Mouse (Mus musculus): ENCODE data around the gene Hsd17b14.

Hsd17b14 gene

GRCm38 (mm10) chr7:45598960-45599879 lies 44.5 kb downstream of the Hsd17b14 start:
- no peak for DNase-seq (ENCODE audit: extremely low spot score)

DNA sequence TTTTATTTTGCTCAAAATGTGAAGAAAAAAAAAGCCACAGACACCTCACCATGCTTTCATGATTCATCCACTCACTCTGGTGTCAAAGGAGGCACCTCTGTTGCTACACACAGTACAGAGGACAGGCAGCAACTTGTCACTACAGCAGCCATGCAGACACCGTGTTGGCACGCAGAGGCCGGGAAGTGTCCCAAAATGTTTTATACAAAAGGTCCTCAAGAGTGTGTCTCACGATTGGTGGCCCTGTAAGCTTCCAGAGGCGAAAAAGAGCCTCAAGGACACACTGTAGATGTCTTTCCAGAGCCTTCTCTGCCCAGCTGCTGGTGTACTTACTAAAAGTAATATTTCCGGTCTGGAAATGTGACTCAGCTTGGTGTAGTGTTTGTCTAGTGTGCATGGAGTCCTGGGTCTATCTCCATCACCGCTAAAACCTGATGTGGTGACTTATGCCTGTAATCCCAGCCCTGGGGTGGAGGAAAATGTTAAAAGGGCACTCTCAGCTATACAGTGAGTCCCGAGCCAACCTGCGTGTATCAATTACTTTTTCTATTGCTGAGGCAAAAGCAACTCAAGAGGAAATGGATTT lies 51.1 kb downstream of the Hsd17b14 start:
- no peak for DNase-seq (ENCODE audit: extremely low spot score)

DNA sequence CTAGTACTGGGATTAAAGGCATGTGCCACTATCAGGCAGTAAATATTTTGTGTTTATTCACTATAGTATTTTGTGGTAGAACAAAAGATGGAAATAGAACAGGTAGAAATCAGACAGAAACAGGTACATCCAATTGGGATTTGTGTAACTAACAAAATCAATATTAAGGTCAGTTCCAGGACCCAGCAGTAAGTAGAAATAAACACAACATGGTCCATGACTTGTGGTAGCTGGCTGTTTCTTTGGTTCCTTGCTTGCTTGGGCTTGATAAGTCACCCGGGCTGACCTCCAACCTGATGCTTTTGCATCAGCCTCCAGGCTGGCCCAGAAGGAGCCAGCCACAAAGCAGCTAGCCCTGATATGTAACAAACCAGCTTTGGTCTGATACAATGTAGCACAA lies 54.8 kb downstream of the Hsd17b14 start:
- no peak for DNase-seq (ENCODE audit: extremely low spot score)

DNA sequence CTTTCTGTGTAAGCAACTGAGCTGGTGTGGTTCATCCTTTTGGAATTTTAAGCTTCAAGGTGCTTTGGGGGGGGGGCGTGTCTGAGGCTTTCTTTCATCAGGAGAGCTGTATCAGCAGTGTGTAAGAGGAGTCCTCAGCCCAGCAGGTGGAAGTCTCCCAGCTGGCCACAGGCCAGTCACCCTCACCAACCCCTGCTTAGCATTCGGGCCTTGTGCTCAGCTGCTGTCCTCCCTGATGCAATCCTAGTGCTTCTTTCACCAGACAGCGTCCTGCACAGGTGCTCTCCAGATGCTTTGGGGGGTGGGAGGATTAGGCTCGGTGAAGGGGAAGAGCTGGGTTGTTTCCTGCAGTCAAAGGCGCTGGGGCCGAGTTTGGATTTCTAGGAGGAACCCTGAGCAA lies 61.6 kb downstream of the Hsd17b14 start:
- DNase-seq (ENCODE audit: extremely low spot score), result no peak

DNA sequence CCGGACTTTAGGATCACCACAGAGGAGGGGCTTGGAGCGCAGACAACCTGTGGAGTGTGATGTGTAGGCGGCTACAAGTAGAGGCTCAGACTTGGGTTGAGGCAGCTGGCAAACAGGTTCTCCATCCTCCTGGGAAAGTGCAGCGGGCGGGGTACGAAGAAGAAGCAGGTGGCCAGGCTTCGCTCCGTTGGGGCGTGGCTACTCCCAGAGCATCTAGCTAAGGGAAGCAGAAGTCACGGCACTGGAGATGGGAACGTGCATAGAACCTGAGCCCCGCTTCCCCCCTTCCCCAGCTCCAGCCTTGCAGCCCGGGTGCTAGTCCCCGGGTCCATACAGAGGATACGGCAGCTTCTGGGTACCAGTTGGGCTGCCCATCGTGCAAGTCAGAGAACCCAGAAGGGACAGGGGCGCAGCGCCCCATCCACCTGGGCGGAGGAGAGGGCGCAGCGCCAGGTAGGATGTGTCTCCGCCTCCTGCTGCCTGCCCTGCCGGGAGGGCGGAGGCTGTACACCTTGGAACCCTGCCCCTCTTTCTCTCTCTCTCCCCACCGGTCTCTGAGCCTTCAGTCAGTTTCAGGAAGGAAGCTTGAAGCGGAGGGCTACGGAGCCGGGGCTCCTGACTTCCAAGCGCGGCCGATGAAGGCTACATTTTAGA lies 62.5 kb downstream of the Hsd17b14 start, which contains the start of gene Fut1:
Fut1 (plus strand) TSS at position 248 of the 654 bp plus-strand sequence.
- no peak for DNase-seq (ENCODE audit: extremely low spot score)
